Mouse (Mus musculus) WW6 (cell line): ENCODE results near the gene Slc24a2.

Experiments used
- DNase-seq: peaks from one replicate; pipeline ENCODE4 v3.0.0-alpha.2; 2013; ENCODE audit warnings: low read depth, low spot score

The Slc24a2 gene

GRCm38 (mm10) chr4:86955448-86955847, 274.8 kb downstream of the Slc24a2 start:
- no peak for DNase-seq

GRCm38 (mm10) chr4:86953519-86953918, 276.8 kb downstream of the Slc24a2 start:
- no peak for DNase-seq

DNA sequence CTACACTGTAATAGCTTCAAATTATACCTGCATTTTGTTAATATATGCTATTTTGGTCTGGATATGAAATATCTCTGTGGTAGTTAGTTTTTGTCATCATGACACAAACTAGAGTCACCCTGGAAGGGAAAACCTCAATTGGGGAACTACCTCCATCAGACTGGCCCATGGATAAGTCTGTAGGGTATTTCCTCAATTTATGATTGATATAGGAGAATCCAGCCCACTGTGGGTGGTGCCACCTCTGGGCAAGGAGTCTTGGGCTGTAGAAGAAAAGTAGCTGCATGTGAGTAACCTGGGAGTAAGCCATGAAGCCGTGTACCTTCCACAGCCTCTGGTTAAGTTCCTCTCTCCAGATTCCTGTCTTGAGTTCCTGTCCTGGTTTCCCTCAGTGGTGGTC, 281.5 kb downstream of the Slc24a2 start:
- no peak for DNase-seq

DNA sequence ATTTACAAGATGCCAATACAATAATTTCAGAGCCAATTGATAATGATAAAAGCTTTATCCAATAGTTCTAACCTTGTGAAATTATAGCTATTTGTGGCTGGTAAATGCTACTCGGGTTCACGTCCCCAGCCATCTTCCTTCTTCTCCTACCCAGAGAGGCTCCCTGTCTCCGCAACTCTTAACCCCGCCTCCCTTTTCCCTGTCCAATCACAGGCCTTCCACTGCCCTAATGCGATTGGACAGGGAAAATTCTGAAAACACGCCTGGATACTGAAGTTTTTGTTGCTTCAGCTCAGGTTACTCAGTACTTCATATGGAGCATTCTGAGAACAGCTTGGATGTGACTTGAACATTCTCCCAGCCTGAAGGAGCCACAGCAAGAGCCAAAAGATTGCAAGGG, 287.0 kb downstream of the Slc24a2 start:
- peak; percentile 46 for DNase-seq

GRCm38 (mm10) chr4:86942656-86943055, 287.6 kb downstream of the Slc24a2 start:
- DNase-seq: no peak

GRCm38 (mm10) chr4:86936706-86937105, 293.6 kb downstream of the Slc24a2 start:
- no peak for DNase-seq

DNA sequence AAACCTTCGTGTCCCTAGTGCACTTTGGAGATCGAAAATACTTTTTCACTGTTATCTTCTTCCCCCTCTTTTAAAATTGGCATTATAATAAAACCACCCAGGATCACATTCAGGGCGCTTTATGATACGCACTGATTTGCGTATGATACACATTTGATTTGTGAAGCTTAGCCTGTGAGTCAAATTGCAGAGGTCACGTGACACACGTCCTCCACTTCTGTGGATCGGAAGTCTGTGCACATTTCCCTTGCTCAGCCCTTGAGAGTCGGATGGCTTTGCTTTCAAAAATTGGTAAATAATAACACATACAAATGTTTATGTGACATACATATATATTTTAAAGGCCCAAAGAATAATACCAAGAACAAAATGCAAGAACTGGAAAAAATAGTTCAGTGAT, 294.1 kb downstream of the Slc24a2 start:
- DNase-seq: no peak
